Mouse (Mus musculus): ENCODE measurements around the gene Mrps35. TPM values are rescaled to one million over a fixed set of nuclear protein-coding genes. Genes with fewer than 3 reads are reported as not detected.

The Mrps35 gene
- polyA plus RNA-seq, 1 experiment = 3.1 TPM

DNA sequence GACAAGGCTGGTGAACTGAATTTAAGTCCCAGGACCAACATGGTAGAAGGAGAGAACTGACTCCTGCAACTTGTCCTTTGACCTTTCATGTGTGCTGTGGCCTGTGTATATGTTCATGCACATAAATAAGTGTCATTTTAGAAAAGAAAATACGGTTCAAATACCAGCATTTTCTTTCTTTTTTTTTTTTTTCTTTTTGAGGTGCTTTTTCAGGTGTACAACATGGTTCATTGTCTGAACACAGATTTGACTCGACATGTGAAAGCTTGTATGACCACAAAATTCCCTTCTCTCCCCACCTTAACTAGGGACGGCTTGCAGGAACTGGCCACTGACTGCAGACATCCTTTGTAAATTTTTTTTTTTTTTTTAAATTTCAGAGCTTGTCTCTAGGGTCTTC, 54.4 kb downstream of the Mrps35 start:
- H3K27me3 ChIP-seq (ENCODE audit: control insufficient read depth, insufficient read depth, low read length) = no peaks in the 10 kb centered on the region
- no peaks in the 10 kb centered on the region for H3K36me3 ChIP-seq (ENCODE audit: control insufficient read depth, insufficient read depth, low read length)
- H3K27ac ChIP-seq (ENCODE audit: control insufficient read depth, insufficient read depth, low read depth, low read length) = no peak overlapping the region
- peaks cover under 1% of the 10 kb centered on the region; the same call in 1 of the 2 replicates for H3K4me1 ChIP-seq (ENCODE audit: control insufficient read depth, insufficient read depth, low read length)
- no peak overlapping the region for H3K4me3 ChIP-seq (ENCODE audit: control insufficient read depth, low read depth, low read length)
- TF ChIP-seq CTCF (IDR thresholded peaks at IDR 0.05; ENCODE audit: control insufficient read depth, insufficient read depth, insufficient replicate concordance, low read depth, low read length) (no peak), POLR2A (IDR thresholded peaks at IDR 0.05; ENCODE audit: control insufficient read depth, low read depth, low read length) (no peak)

DNA sequence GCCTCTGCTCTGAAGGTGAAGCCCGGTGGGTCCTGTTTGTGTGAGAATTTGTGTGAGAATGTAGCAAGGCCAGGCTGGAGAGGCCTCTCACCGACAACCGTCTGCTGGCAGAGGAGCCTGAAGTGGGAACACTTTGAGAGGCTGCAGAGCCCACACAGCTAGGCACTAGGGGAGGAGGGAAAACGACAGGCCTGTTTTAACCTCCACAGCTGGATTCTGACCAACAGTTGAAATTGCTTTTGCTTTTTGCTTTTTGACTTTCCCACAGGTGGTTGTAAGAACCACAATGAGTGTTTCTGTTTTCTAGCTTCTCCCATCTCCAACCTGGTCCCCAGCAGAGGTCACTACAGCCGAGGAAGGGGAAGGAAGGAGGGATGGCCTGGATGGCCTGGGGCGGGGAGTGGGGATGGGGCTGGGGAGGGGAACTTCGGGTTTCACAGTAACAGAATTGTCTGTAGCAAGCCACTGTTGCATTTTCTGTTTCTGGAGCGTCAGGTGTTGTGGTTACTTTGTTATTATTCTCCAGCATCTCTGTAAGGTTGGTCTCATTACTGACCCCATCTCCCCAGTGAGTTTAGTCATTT, 54.9 kb downstream of the Mrps35 start:
- no peaks in the 10 kb centered on the region for H3K27me3 ChIP-seq (ENCODE audit: control insufficient read depth, insufficient read depth, low read length)
- no peak for TF ChIP-seq POLR2A (IDR thresholded peaks at IDR 0.05; ENCODE audit: control insufficient read depth, low read depth, low read length)
- TF ChIP-seq CTCF (IDR thresholded peaks at IDR 0.05; ENCODE audit: control insufficient read depth, insufficient read depth, insufficient replicate concordance, low read depth, low read length) = no peak
- no peaks in the 10 kb centered on the region for H3K36me3 ChIP-seq (ENCODE audit: control insufficient read depth, insufficient read depth, low read length)
- H3K27ac ChIP-seq (ENCODE audit: control insufficient read depth, insufficient read depth, low read depth, low read length) = no peak overlapping the region
- H3K4me3 ChIP-seq (ENCODE audit: control insufficient read depth, low read depth, low read length) = no peak overlapping the region
- no peaks in the 10 kb centered on the region for H3K4me1 ChIP-seq (ENCODE audit: control insufficient read depth, insufficient read depth, low read length)

DNA sequence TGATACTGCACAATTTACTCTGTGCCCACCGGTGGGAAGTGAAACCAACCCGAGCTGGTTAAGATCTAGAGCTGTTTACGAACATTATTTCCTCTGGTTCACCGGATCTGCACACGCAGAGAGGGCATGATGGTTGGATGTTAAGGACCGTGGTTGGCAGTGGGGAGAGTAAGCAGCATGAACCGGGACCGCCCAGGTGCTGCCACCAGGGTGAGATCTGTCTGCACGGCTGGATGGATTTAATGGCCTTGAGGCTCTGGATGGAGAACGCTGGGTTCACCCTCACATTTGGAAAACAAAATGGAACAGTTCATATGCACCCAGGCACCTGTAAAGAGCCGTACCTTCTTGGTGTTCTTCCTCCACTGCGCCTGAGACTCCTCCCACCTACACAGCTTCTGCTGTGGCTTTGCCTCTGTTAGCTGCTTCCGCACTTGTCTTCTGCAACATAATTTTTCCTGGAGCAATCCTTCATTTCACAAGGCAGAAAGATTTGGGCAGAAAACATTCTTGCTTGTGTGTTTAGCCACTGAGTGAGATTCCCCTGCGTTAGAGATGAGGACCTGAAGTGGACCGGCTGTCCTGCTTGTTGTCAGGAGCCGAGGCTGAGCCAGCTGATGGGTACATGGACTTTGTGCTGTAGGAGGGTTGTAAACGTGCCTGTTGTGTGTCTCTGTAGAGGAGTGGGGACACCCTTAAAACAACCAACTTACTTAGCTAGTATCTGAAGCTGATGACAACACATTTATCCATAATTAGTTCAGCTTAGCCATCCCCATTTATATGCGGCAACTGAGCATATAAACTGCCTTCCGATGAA, 57.1 kb downstream of the Mrps35 start:
- Histone ChIP-seq H3K4me3 (ENCODE audit: control insufficient read depth, low read depth, low read length) (no peak overlapping the region), H3K36me3 (ENCODE audit: control insufficient read depth, insufficient read depth, low read length) (no peaks in the 10 kb centered on the region), H3K4me1 (ENCODE audit: control insufficient read depth, insufficient read depth, low read length) (no peaks in the 10 kb centered on the region; the same call in 1 of the 2 replicates), H3K27ac (ENCODE audit: control insufficient read depth, insufficient read depth, low read depth, low read length) (no peak overlapping the region), H3K27me3 (ENCODE audit: control insufficient read depth, insufficient read depth, low read length) (no peaks in the 10 kb centered on the region)
- TF ChIP-seq CTCF (IDR thresholded peaks at IDR 0.05; ENCODE audit: control insufficient read depth, insufficient read depth, insufficient replicate concordance, low read depth, low read length) (no peak), POLR2A (IDR thresholded peaks at IDR 0.05; ENCODE audit: control insufficient read depth, low read depth, low read length) (no peak)

DNA sequence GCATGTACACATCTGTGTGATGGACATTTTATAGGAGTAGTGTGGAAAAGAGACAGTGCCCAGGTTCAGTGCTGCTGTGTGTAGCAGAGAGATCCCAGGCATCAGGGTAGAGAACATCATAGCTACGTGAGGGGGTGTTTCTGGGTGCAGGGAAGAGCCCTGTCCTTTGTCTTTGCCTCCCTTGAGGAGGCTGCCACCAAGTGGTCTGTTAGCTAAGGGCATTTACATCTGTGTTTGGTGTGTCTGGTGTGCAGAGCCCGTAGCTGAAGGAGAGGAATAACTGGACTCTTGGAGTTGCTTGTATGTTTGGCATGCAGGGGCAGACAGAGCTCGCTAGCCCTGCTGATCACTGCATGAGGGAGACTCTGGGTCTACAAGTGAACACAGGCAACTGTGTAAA, 59.7 kb downstream of the Mrps35 start:
- Histone ChIP-seq H3K4me3 (ENCODE audit: control insufficient read depth, low read depth, low read length) (no peak overlapping the region), H3K27me3 (ENCODE audit: control insufficient read depth, insufficient read depth, low read length) (no peaks in the 10 kb centered on the region), H3K36me3 (ENCODE audit: control insufficient read depth, insufficient read depth, low read length) (no peaks in the 10 kb centered on the region), H3K4me1 (ENCODE audit: control insufficient read depth, insufficient read depth, low read length) (no peaks in the 10 kb centered on the region; the same call in 1 of the 2 replicates), H3K27ac (ENCODE audit: control insufficient read depth, insufficient read depth, low read depth, low read length) (no peak overlapping the region)
- no peak for TF ChIP-seq POLR2A (IDR thresholded peaks at IDR 0.05; ENCODE audit: control insufficient read depth, low read depth, low read length)
- no peak for TF ChIP-seq CTCF (IDR thresholded peaks at IDR 0.05; ENCODE audit: control insufficient read depth, insufficient read depth, insufficient replicate concordance, low read depth, low read length)

DNA sequence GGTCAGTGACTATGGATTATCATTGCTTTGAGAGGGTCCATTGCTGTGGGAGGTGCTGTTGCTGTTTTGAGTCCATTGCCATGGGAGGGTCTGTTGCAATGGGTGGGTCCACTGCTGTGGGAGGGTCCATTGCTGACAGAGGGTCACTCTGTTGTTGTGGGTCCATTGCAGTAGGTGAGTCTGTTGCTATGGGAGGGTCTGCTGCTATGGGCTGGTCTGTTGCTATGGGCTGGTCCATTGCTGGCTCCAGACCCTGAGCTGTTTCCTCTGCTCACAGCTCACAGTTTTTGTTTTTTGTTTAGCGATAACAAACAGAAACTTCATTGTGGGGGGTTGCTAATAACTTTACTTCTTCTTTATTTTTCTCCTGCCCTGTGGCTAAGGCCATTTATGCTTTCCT, 63.0 kb downstream of the Mrps35 start:
- no peaks in the 10 kb centered on the region for H3K36me3 ChIP-seq (ENCODE audit: control insufficient read depth, insufficient read depth, low read length)
- no peaks in the 10 kb centered on the region for H3K27me3 ChIP-seq (ENCODE audit: control insufficient read depth, insufficient read depth, low read length)
- no peak overlapping the region for H3K27ac ChIP-seq (ENCODE audit: control insufficient read depth, insufficient read depth, low read depth, low read length)
- no peak for TF ChIP-seq CTCF (IDR thresholded peaks at IDR 0.05; ENCODE audit: control insufficient read depth, insufficient read depth, insufficient replicate concordance, low read depth, low read length)
- no peaks in the 10 kb centered on the region; the same call in 1 of the 2 replicates for H3K4me1 ChIP-seq (ENCODE audit: control insufficient read depth, insufficient read depth, low read length)
- H3K4me3 ChIP-seq (ENCODE audit: control insufficient read depth, low read depth, low read length) = no peak overlapping the region

DNA sequence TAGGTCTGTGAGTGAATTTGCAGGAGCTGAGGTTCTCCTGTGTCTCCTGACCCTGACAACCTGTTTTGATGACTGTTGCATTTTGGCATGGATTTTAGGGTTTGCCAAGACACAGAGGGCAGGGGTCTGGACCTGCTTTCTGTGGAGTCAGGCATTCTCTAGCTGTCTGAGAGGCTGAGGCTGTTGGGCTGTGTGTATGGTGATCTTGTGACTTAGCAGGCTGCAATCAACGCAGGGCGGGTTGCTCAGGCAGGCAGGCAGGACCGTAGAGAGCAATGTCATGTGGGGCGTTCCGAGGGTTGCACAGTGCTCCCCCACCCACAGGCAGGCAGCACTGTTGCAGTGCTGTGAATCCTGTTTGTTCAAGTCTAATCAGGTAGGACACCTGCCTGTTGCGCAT, 64.2 kb downstream of the Mrps35 start:
- no peak overlapping the region for H3K27ac ChIP-seq (ENCODE audit: control insufficient read depth, insufficient read depth, low read depth, low read length)
- no peak overlapping the region for H3K4me3 ChIP-seq (ENCODE audit: control insufficient read depth, low read depth, low read length)
- no peaks in the 10 kb centered on the region; the same call in 1 of the 2 replicates for H3K4me1 ChIP-seq (ENCODE audit: control insufficient read depth, insufficient read depth, low read length)
- TF ChIP-seq CTCF (IDR thresholded peaks at IDR 0.05; ENCODE audit: control insufficient read depth, insufficient read depth, insufficient replicate concordance, low read depth, low read length) = no peak
- no peak for TF ChIP-seq POLR2A (IDR thresholded peaks at IDR 0.05; ENCODE audit: control insufficient read depth, low read depth, low read length)
- no peaks in the 10 kb centered on the region for H3K36me3 ChIP-seq (ENCODE audit: control insufficient read depth, insufficient read depth, low read length)
- no peaks in the 10 kb centered on the region for H3K27me3 ChIP-seq (ENCODE audit: control insufficient read depth, insufficient read depth, low read length)

DNA sequence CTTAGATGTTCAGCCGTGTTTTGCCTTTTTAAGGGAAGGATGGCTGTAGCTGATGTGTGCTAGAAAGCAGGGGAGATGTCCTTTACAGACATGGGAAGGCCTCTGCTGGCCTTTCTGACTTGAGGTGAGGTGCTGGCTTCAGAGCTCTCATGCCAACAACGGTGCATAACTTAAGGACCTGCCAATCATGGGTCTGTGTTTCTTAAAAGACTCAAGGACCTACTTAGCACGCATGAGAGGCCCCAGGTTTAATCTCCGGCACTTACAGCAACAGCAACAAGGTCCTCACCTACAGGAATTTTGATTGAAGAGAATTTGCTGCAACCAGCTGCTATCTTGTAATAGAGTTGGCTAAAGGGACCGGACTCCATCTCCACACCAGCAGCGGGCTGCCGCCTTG, 66.7 kb downstream of the Mrps35 start:
- H3K36me3 ChIP-seq (ENCODE audit: control insufficient read depth, insufficient read depth, low read length) = no peaks in the 10 kb centered on the region
- no peak overlapping the region for H3K27ac ChIP-seq (ENCODE audit: control insufficient read depth, insufficient read depth, low read depth, low read length)
- H3K4me1 ChIP-seq (ENCODE audit: control insufficient read depth, insufficient read depth, low read length) = no peaks in the 10 kb centered on the region
- H3K27me3 ChIP-seq (ENCODE audit: control insufficient read depth, insufficient read depth, low read length) = no peaks in the 10 kb centered on the region
- H3K4me3 ChIP-seq (ENCODE audit: control insufficient read depth, low read depth, low read length) = no peak overlapping the region
- no peak for TF ChIP-seq CTCF (IDR thresholded peaks at IDR 0.05; ENCODE audit: control insufficient read depth, insufficient read depth, insufficient replicate concordance, low read depth, low read length)
